Mouse (Mus musculus) MEL (cell line): Measurements from ENCODE around the gene Nkpd1. TPM values are rescaled to one million over a fixed set of nuclear protein-coding genes. Genes with fewer than 3 reads are reported as not detected.

Experiments
- DNase-seq: peaks from one replicate; pipeline ENCODE4 v3.0.0; 2011; ENCODE audit warnings: low read depth, low spot score
- H3K27ac ChIP-seq: 2 replicates; pipeline ENCODE4 v1.5.1; 2012; ENCODE audit warnings: low read depth, mild to moderate bottlenecking, control low read depth, low read length, moderate library complexity; ENCODE audit not compliant: control insufficient read depth
- H3K27me3 ChIP-seq, 2 experiments: fragments of 150-350 bp in 1 of 2; sonication (generic) in 1 of 2; 2 replicates each; pipeline ENCODE4 v1.6.1; 2012; ENCODE audit warnings: low read length in 2 of 2, mild to moderate bottlenecking in 2 of 2, improper control_type of control experiment in 1 of 2, moderate library complexity in 1 of 2; ENCODE audit not compliant: insufficient read depth in 2 of 2, control insufficient read depth in 1 of 2
- H3K36me3 ChIP-seq, 2 experiments: 2 replicates each; pipeline ENCODE4 v1.6.1; 2012 to 2014; ENCODE audit warnings: low read length in 2 of 2, improper control_type of control experiment in 1 of 2, inconsistent platforms in 1 of 2, mild to moderate bottlenecking in 1 of 2; ENCODE audit not compliant: insufficient read depth in 2 of 2, control insufficient read depth in 1 of 2
- H3K4me1 ChIP-seq, 2 experiments: fragments of 150-350 bp in 1 of 2; sonication (generic) in 1 of 2; 2 replicates each; pipeline ENCODE4 v1.6.1; 2012; ENCODE audit warnings: low read length in 2 of 2, improper control_type of control experiment in 1 of 2, mild to moderate bottlenecking in 1 of 2; ENCODE audit not compliant: insufficient read depth in 2 of 2, control insufficient read depth in 1 of 2
- H3K4me3 ChIP-seq, 2 experiments: fragments of 150-350 bp in 1 of 2; sonication (generic) in 1 of 2; 2 replicates each; pipeline ENCODE4 v1.5.1; 2012; ENCODE audit warnings: low read depth in 2 of 2, low read length in 2 of 2, mild to moderate bottlenecking in 2 of 2, moderate library complexity in 2 of 2, control low read depth in 1 of 2, improper control_type of control experiment in 1 of 2; ENCODE audit not compliant: control insufficient read depth in 1 of 2, insufficient read depth in 1 of 2
- H3K79me2 ChIP-seq: 2 replicates; pipeline ENCODE4 v1.6.1; 2012; ENCODE audit warnings: mild to moderate bottlenecking, low read length, moderate library complexity; ENCODE audit not compliant: control insufficient read depth, poor library complexity, insufficient read depth
- H3K9ac ChIP-seq: 2 replicates; pipeline ENCODE4 v1.6.1; 2012; ENCODE audit warnings: low read depth, mild to moderate bottlenecking, control low read depth, low read length, moderate library complexity; ENCODE audit not compliant: control insufficient read depth, poor library complexity, severe bottlenecking
- H3K9me3 ChIP-seq: fragments of 150-350 bp; sonication (generic); replicated peaks from 2 replicates; pipeline ENCODE4 v1.6.1; 2012; ENCODE audit warnings: mild to moderate bottlenecking, low read length, improper control_type of control experiment, moderate library complexity; ENCODE audit not compliant: insufficient read depth
- BHLHE40 ChIP-seq: IDR thresholded peaks from 2 replicates; pipeline ENCODE4 v1.6.1; 2012; ENCODE audit warnings: low read depth, mild to moderate bottlenecking, inconsistent platforms, low read length, improper control_type of control experiment, borderline replicate concordance
- E2F4 ChIP-seq: IDR thresholded peaks from 2 replicates; pipeline ENCODE4 v1.6.1; 2011; ENCODE audit warnings: low read depth, low read length, improper control_type of control experiment, borderline replicate concordance
- ELF1 ChIP-seq: IDR thresholded peaks from 2 replicates; pipeline ENCODE4 v1.6.1; 2014; ENCODE audit warnings: low read depth, mild to moderate bottlenecking, inconsistent platforms, low read length, improper control_type of control experiment, moderate library complexity
- MAZ ChIP-seq: IDR thresholded peaks from 2 replicates; pipeline ENCODE4 v1.6.1; 2012; ENCODE audit warnings: low read depth, mild to moderate bottlenecking, inconsistent platforms, low read length, improper control_type of control experiment
- NELFE ChIP-seq: IDR thresholded peaks from 2 replicates; pipeline ENCODE4 v1.6.1; 2011; ENCODE audit warnings: low read depth, low read length, improper control_type of control experiment
- NRF1 ChIP-seq: IDR thresholded peaks from 2 replicates; pipeline ENCODE4 v1.6.1; 2014; ENCODE audit warnings: low read depth, mild to moderate bottlenecking, inconsistent platforms, low read length, improper control_type of control experiment, moderate library complexity; ENCODE audit not compliant: poor library complexity, insufficient read depth, severe bottlenecking
- RAD21 ChIP-seq: IDR thresholded peaks from 2 replicates; pipeline ENCODE4 v1.6.1; 2011; ENCODE audit warnings: mild to moderate bottlenecking, low read depth, low read length, improper control_type of control experiment
- RCOR1 ChIP-seq: IDR thresholded peaks from 2 replicates; pipeline ENCODE4 v1.6.1; 2012; ENCODE audit warnings: low read depth, mild to moderate bottlenecking, inconsistent platforms, low read length, improper control_type of control experiment
- SIN3A ChIP-seq: IDR thresholded peaks from 2 replicates; pipeline ENCODE4 v1.6.1; 2012; ENCODE audit warnings: low read length, improper control_type of control experiment, inconsistent platforms
- TAL1 ChIP-seq: IDR thresholded peaks from 2 replicates; pipeline ENCODE4 v1.6.1; 2012; ENCODE audit warnings: mild to moderate bottlenecking, inconsistent platforms, low read length, moderate library complexity, mixed read lengths
- TBP ChIP-seq: IDR thresholded peaks from 2 replicates; pipeline ENCODE4 v1.8.0; 2011; ENCODE audit warnings: low read depth, low read length, improper control_type of control experiment
- ZKSCAN1 ChIP-seq: IDR thresholded peaks from 2 replicates; pipeline ENCODE4 v1.6.1; 2012; ENCODE audit warnings: low read depth, mild to moderate bottlenecking, inconsistent platforms, low read length, improper control_type of control experiment, moderate library complexity
- ZMIZ1 ChIP-seq: IDR thresholded peaks from 2 replicates; pipeline ENCODE4 v1.6.1; 2012; ENCODE audit warnings: low read depth, mild to moderate bottlenecking, inconsistent platforms, low read length, improper control_type of control experiment, moderate library complexity
- ZNF384 ChIP-seq: IDR thresholded peaks from 2 replicates; pipeline ENCODE4 v1.6.1; 2012; ENCODE audit warnings: low read depth, mild to moderate bottlenecking, inconsistent platforms, low read length, improper control_type of control experiment
- polyA plus RNA-seq, 2 experiments: library from polyadenylated mRNA; stranded (reverse) in 1 of 2; unstranded in 1 of 2; fragments of >175 nt in 1 of 2; fragments of >200 nt in 1 of 2; gene quantifications; 2 replicates each; pipeline versions ENCODE4 v1.2.1 to v1.2.4; 2012; ENCODE audit warnings: low replicate concordance in 2 of 2, low read depth in 1 of 2; ENCODE audit not compliant: insufficient read length in 2 of 2, insufficient read depth in 1 of 2, missing spikeins in 1 of 2
- total RNA-seq: library from RNA; depleted of rRNA; stranded (reverse); fragments of 300-350 nt; gene quantifications from 2 replicates; pipeline ENCODE4 v1.2.3, GENCODE M21; 2012

Gene Nkpd1
- total and polyA plus RNA-seq, 3 experiments, result 0.33 to 0.35 TPM; not detected in 1

DNA sequence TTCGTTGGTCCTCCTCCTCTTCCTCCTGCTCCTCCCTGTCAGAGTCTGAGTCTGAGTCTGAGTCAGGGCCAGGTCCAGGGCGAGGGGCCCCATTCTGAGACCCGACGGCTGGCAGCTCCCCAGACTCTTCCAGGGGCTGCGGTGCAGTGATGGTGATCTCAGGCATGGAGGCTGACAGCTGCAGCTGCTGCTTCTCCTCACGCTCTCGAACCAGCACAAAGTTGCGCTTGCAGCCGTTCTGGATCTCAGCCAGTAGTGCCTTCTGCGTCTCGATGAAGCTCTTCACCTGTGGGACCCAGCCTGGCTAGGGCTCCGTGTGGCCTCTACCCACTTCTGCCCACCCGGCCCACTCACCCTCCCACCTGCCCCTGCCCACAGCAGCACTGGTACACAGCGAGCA, 14.6 kb downstream of the Nkpd1 start:
- Histone ChIP-seq H3K79me2 (0 out of 2 replicates have a peak, but pooled peaks cover 1% of the 10 kb centered on the region), H3K27me3 (no peaks in the 10 kb centered on the region), H3K27ac (no peak overlapping the region), H3K9me3 (no peaks in the 10 kb centered on the region), H3K9ac (no peak overlapping the region), H3K4me3 (no peak overlapping the region), H3K36me3 (peaks cover 0 to 6% of the 10 kb centered on the region in 2 experiments; a peak in 2 of 4 replicates), H3K4me1 (no peaks in the 10 kb centered on the region)
- TF ChIP-seq RCOR1, result no peak
- TF ChIP-seq ZKSCAN1, result no peak
- TF ChIP-seq ELF1, result no peak
- TF ChIP-seq TBP, result no peak
- TF ChIP-seq TAL1, result no peak
- no peak for TF ChIP-seq NRF1
- no peak for TF ChIP-seq NELFE
- TF ChIP-seq ZNF384, result no peak
- DNase-seq, result no peak

DNA sequence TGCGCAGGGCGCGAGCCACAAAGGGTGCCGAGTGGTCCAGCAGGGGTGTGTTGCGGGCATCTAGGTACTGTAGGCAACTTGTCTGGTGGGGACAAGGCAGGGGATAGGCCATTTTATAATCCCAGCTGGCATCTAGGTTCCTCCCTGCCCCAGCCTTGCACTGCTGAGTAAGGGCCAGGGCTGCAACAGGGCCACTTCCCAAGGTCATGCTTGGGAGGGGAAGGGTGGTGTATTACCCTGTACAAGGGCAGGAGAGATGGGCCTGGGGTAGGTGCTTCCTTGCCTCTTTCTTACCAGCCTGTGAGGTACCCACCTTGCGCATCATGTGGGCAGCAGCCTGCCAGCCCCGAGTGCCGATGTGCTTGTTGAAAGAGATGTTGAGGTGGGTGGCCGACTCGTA, 17.0 kb downstream of the Nkpd1 start:
- H3K4me3 ChIP-seq, result no peak overlapping the region
- no peak overlapping the region for H3K27ac ChIP-seq
- H3K9me3 ChIP-seq, result no peaks in the 10 kb centered on the region
- DNase-seq, result no peak
- no peaks in the 10 kb centered on the region for H3K27me3 ChIP-seq
- H3K9ac ChIP-seq, result no peak overlapping the region
- H3K36me3 ChIP-seq, result peaks cover 0 to 6% of the 10 kb centered on the region in 2 experiments; a peak in 2 of 4 replicates
- TF ChIP-seq ZMIZ1 (no peak), RAD21 (no peak), E2F4 (no peak), RCOR1 (no peak), MAZ (no peak), TAL1 (no peak), SIN3A (no peak), NELFE (no peak), BHLHE40 (no peak)
- TF ChIP-seq, all 39 proteins: peak for 0
- Histone ChIP-seq H3K4me1 (no peaks in the 10 kb centered on the region), H3K79me2 (peaks cover 7% of the 10 kb centered on the region; the same call in 1 of the 2 replicates)
